Mouse (Mus musculus): ENCODE measurements at regions not wholly inside any gene's neighbourhood (a gene's known extent, or its start where the extent isn't known, plus 50 kb on each side); places are given as distances from the start of the nearest gene placed in this dataset.

GRCm38 (mm10) chr6:127391258-127392011, 55.2 kb upstream of the Parp11 start:
- Histone ChIP-seq H3K4me1 (replicated peaks) (peaks cover 12% of the 10 kb centered on the region), H3K27me3 (no peaks in the 10 kb centered on the region), H3K9me3 (no peaks in the 10 kb centered on the region), H3K9ac (no peak overlapping the region), H3K4me2 (no peak overlapping the region), H3K4me3 (no peak overlapping the region), H3K36me3 (no peaks in the 10 kb centered on the region), H3K27ac (no peak overlapping the region)
- 96% methylated on average over 15 of the region's 15 CpGs for WGBS
- ATAC-seq (ENCODE audit: low FRiP score): no peak

GRCm38 (mm10) chr6:127392012-127392798, 54.4 kb upstream of the Parp11 start:
- H3K4me2 ChIP-seq: no peak overlapping the region
- no peaks in the 10 kb centered on the region for H3K36me3 ChIP-seq
- H3K27me3 ChIP-seq: no peaks in the 10 kb centered on the region
- no peaks in the 10 kb centered on the region for H3K9me3 ChIP-seq
- H3K27ac ChIP-seq: no peak overlapping the region
- peaks cover 12% of the 10 kb centered on the region for H3K4me1 ChIP-seq (replicated peaks)
- 90% methylated on average over 12 of the region's 12 CpGs for WGBS
- ATAC-seq (ENCODE audit: low FRiP score): no peak
- H3K9ac ChIP-seq: no peak overlapping the region
- no peak overlapping the region for H3K4me3 ChIP-seq

- Histone ChIP-seq H3K9me3 (no peaks in the 10 kb centered on the region), H3K27ac (no peak overlapping the region), H3K9ac (no peak overlapping the region), H3K4me2 (no peak overlapping the region), H3K27me3 (no peaks in the 10 kb centered on the region), H3K4me1 (replicated peaks) (peaks cover 12% of the 10 kb centered on the region), H3K36me3 (no peaks in the 10 kb centered on the region), H3K4me3 (no peak overlapping the region)
- WGBS: 90% methylated on average over 1 of the region's 1 CpGs
- ATAC-seq (ENCODE audit: low FRiP score): no peak
Measured at GRCm38 (mm10) chr6:127392799-127393172, 53.9 kb upstream of the Parp11 start.

- ATAC-seq (ENCODE audit: low FRiP score): peak; percentile 61; the same call in 1 of the 2 replicates
- Histone ChIP-seq H3K4me1 (replicated peaks) (peaks cover 12% of the 10 kb centered on the region), H3K4me2 (no peak overlapping the region), H3K27me3 (no peaks in the 10 kb centered on the region), H3K36me3 (no peaks in the 10 kb centered on the region), H3K27ac (no peak overlapping the region), H3K9ac (peak overlapping the region; percentile 39; the same call in 1 of the 2 replicates), H3K4me3 (no peak overlapping the region), H3K9me3 (no peaks in the 10 kb centered on the region)
- 20% methylated on average over 9 of the region's 9 CpGs for WGBS
Measured at GRCm38 (mm10) chr6:127393907-127394600, 52.6 kb upstream of the Parp11 start.

Data from hindbrain, embryonic 13.5 days (tissue).